Mouse (Mus musculus) bone marrow macrophage, adult 2 months (primary cell): ENCODE results near the gene Olfml2a.

ENCODE experiments used
- CTCF ChIP-seq: IDR thresholded peaks from 2 replicates; pipeline ENCODE4 v1.5.1; 2012; ENCODE audit warnings: low read depth, mild to moderate bottlenecking, low read length, moderate library complexity
- POLR2A ChIP-seq: IDR thresholded peaks from 2 replicates; pipeline ENCODE4 v1.6.1; 2012; ENCODE audit warnings: mild to moderate bottlenecking, low read depth, low read length, borderline replicate concordance

DNA sequence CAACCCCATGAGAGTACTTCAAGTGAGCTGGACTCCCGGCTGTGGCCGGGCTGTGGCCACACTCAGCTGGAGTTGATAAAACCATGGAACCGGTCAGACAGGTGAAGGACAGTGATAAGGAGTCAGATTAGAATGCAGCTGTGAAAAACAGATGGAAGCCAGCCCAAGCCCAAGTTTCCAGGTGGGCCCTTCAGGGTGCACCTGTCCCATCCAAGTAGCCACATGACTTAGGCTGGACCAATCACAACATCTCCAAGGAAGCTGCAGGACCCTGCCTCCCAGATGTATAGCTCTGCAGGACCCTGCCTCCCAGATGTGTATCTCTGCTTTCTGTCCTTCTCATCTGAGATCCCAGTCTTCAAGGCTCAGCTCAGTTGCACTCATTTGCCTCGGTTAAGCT is 60.2 kb downstream of the Olfml2a start:
- TF ChIP-seq POLR2A (no peak), CTCF (no peak)
